Mouse (Mus musculus) megakaryocyte, embryonic 14.5 days (primary cell): ENCODE results near the gene Atp2c1. TPM values are rescaled to one million over a fixed set of nuclear protein-coding genes. Genes with fewer than 3 reads are reported as not detected.

Source experiments
- H3K27me3 ChIP-seq: replicated peaks from 2 replicates; pipeline ENCODE3; 2012; ENCODE audit warnings: inconsistent platforms
- H3K36me3 ChIP-seq: replicated peaks from 2 replicates; pipeline ENCODE3; 2012; ENCODE audit warnings: low read length, inconsistent platforms, mixed read lengths
- H3K4me1 ChIP-seq: 2 replicates; pipeline ENCODE4 v1.6.1; 2012; ENCODE audit warnings: inconsistent platforms
- H3K4me3 ChIP-seq: replicated peaks from 2 replicates; pipeline ENCODE3; 2012; ENCODE audit warnings: moderate library complexity, mild to moderate bottlenecking, inconsistent platforms
- H3K9me3 ChIP-seq: 2 replicates; pipeline ENCODE4 v1.6.1; 2012; ENCODE audit warnings: inconsistent platforms
- FLI1 ChIP-seq: IDR thresholded peaks from 2 replicates; pipeline ENCODE4 v1.6.1; 2012; ENCODE audit warnings: low read length, inconsistent platforms, mixed read lengths
- GATA1 ChIP-seq: IDR thresholded peaks from 3 replicates; pipeline ENCODE4 v1.6.1; 2012; ENCODE audit warnings: mixed read lengths, low read length, inconsistent platforms, borderline replicate concordance
- polyA plus RNA-seq: library from polyadenylated mRNA; stranded (reverse); fragments of >175 nt; gene quantifications from 2 replicates; pipeline ENCODE4 v1.2.3, GENCODE M21; 2012; ENCODE audit warnings: low replicate concordance; ENCODE audit not compliant: insufficient read depth

Gene Atp2c1
- polyA plus RNA-seq, 1 experiment, result 4.5 TPM

DNA sequence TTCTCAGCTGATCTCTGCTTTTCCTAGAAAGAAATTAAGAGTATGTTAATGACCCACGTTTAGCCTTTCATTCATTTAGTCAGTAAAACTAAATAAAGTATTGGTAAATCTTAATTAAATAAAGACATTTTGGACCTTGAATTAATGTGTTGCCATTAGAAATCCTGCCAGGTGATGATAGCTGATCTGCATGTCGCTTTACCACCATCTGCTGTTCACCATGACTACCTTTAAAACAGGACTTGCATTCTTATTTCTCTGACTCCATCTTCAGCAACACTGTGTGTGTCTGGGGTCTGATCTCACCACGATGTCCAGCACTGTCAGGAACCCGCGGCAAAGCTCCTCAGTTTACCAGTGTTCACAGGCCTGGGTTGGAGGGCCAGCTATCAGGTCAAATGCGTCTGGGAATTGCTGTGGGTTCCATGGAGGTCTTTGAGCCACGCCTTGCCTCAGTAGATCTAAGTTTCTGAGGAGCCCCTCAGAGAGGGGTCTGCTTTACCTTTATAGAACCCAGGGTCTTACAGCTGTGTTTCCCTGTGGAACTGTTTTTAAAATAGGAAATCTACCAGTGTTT, 150.1 kb downstream of the Atp2c1 start:
- no peaks in the 10 kb centered on the region for H3K9me3 ChIP-seq

DNA sequence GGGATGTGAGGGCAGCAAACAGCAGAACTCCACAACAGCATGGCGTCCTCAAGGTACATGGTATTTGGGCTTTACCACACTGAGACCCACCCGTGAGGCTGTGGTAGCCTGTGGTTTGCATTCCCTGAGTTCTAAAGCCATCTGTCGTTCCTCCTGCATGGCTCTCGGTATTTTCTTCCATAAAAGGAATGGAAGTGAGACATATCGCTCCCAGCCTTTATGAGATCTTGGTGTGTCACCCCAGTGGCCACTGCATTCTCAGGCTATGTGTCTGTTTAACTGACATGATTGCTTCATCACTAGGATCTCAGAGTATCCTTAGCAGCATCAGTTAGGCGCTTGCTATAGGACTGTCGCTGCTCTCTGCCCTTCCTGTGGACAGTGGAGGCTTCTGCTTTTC, 150.7 kb downstream of the Atp2c1 start:
- no peaks in the 10 kb centered on the region for H3K4me1 ChIP-seq
- TF ChIP-seq FLI1 (no peak), GATA1 (no peak)
- no peak overlapping the region for H3K4me3 ChIP-seq
- H3K27me3 ChIP-seq, result no peaks in the 10 kb centered on the region
- H3K36me3 ChIP-seq, result no peaks in the 10 kb centered on the region
- H3K9me3 ChIP-seq, result no peaks in the 10 kb centered on the region

More for the DNA sequence above, 150.1 kb downstream of the Atp2c1 start:
- Histone ChIP-seq H3K27me3 (no peaks in the 10 kb centered on the region), H3K4me1 (no peaks in the 10 kb centered on the region), H3K36me3 (no peaks in the 10 kb centered on the region), H3K4me3 (no peak overlapping the region)
- TF ChIP-seq FLI1, result no peak
- no peak for TF ChIP-seq GATA1

DNA sequence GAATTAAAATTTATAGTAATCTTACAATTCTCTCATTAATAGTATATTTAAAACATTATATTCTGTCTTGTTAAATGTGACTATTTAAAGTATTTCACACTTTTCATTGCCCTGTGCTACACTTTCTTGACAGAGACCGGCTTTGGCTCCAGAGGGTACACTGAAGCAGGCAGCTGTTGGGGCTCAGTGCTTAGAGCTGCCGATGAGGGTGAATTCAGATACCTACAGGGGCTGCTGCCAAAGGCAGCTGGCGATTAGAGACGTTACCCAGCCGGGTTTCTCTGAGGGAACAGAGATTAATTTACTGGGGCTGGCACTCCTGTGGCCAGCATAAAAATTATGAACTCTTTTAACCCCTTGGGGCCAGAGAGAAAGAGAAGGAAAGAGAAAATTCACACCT, 152.8 kb downstream of the Atp2c1 start:
- no peaks in the 10 kb centered on the region for H3K9me3 ChIP-seq
- H3K4me3 ChIP-seq, result no peak overlapping the region
- H3K36me3 ChIP-seq, result no peaks in the 10 kb centered on the region
- no peak for TF ChIP-seq FLI1
- TF ChIP-seq GATA1, result no peak
- no peaks in the 10 kb centered on the region for H3K4me1 ChIP-seq
- no peaks in the 10 kb centered on the region for H3K27me3 ChIP-seq

DNA sequence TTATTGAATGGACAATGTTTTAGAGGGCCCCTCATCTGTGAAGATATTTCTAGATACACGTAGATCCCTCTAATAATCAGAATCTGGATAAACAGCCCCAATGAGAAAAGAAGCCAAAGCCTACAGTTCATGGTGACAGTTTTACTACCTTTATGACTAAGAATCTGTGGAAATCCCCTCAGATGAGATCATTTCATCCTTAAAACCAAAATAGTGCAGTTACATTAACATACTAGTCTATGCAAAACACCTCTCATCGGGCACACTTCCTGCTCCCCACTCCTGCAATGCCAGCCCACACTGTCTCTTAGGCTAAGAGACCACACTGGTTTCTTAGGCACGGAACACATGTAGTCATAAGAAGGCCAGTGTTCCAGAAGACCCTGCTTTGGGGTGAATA, 158.5 kb downstream of the Atp2c1 start:
- Histone ChIP-seq H3K4me3 (no peak overlapping the region), H3K4me1 (no peaks in the 10 kb centered on the region), H3K9me3 (no peaks in the 10 kb centered on the region), H3K36me3 (no peaks in the 10 kb centered on the region), H3K27me3 (no peaks in the 10 kb centered on the region)
- no peak for TF ChIP-seq FLI1
- no peak for TF ChIP-seq GATA1

DNA sequence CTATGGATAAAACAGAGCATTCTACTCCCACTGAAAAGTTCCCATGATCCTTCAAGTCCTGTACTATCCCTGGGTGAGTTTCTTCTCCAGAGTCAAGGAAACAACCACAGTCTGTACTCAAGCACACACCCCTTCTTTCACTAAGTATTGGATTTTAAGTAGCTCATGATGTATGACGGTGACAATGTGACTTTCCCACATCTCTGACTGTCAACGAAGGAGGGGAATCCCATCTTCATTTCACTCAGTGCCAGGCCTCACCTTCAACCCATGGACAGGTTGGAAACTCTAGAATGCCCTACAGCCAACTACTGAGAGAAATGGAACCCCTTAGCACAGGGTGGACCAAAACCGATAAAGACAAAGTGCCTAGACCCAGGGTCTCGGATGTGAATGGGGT, 160.9 kb downstream of the Atp2c1 start:
- no peaks in the 10 kb centered on the region for H3K9me3 ChIP-seq
- TF ChIP-seq GATA1 (no peak), FLI1 (no peak)
- no peaks in the 10 kb centered on the region for H3K36me3 ChIP-seq
- no peaks in the 10 kb centered on the region for H3K27me3 ChIP-seq
- no peaks in the 10 kb centered on the region for H3K4me1 ChIP-seq
- H3K4me3 ChIP-seq, result no peak overlapping the region

DNA sequence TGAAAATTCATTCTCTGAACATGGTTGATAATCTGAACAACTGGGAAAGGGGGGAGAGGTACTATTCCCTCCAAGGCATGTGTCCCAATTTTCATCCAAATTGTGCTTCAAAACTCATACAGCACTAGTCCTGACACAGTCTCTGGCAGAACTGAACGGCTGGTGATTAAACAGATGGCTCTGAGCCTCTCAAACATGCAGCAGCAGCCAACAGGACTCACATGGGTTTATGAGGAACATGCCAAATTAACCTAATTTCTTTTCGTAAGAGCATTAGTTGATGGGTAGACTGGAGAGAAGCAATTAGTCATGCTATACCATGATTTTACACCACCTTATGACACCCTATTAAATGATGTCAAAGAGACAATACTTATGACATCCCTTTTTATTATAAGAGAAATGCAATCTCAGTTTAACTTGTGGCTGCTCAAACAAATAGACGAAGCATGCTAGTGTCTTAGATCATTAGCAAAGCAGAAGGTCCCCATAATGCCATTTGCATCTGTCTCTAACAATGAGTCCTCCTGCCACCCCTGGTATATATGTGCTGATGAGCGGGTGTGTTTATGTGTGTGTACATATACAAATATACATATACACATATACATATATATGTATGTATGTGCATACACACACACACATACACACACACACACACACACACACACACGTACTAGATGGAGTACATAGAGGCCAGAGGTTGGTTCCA, 163.4 kb downstream of the Atp2c1 start:
- H3K9me3 ChIP-seq, result no peaks in the 10 kb centered on the region
- no peaks in the 10 kb centered on the region for H3K36me3 ChIP-seq
- no peaks in the 10 kb centered on the region for H3K4me1 ChIP-seq
- no peaks in the 10 kb centered on the region for H3K27me3 ChIP-seq
- no peak for TF ChIP-seq FLI1
- TF ChIP-seq GATA1, result no peak
- no peak overlapping the region for H3K4me3 ChIP-seq

DNA sequence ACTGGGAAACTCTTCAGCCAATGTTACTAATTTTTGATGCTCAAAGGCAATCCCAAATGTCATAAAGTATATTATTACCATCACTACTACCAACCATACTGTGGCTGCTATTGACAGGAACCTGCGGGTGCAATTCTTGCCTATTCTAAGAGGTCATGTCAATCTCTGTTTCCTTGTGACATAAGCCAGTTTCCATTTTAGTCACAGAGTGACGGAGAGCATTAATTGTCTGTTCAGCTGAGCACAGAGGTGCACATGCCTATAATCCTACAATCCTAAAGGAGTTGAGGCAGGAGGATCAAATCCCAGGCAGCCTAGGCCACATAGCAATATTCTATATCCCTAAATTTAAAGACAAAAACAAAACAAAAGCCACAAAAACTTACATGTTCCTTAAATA, 164.9 kb downstream of the Atp2c1 start:
- no peaks in the 10 kb centered on the region for H3K27me3 ChIP-seq
- no peak for TF ChIP-seq GATA1
- TF ChIP-seq FLI1, result no peak
- no peaks in the 10 kb centered on the region for H3K36me3 ChIP-seq
- H3K4me3 ChIP-seq, result no peak overlapping the region
- no peaks in the 10 kb centered on the region for H3K9me3 ChIP-seq
- H3K4me1 ChIP-seq, result no peaks in the 10 kb centered on the region

Other genes with a start within 250 kb of the Atp2c1 start
- gene Aste1, start 131.9 kb downstream of the Atp2c1 start, polyA plus RNA-seq, result not detected in 2 replicates
- 0.10 and 1.7 TPM in 2 replicates for gene Nek11, start 131.8 kb downstream of the Atp2c1 start, polyA plus RNA-seq
- 1.5 and 2.3 TPM in 2 replicates for gene Pik3r4, start 115.7 kb upstream of the Atp2c1 start, polyA plus RNA-seq